Mouse (Mus musculus): ENCODE measurements at regions not wholly inside any gene's neighbourhood (a gene's known extent, or its start where the extent isn't known, plus 50 kb on each side); places are given as distances from the start of the nearest gene placed in this dataset.
A peak's percentile ranks its signal among the peaks of the same experiment; 100 is the strongest.

DNA sequence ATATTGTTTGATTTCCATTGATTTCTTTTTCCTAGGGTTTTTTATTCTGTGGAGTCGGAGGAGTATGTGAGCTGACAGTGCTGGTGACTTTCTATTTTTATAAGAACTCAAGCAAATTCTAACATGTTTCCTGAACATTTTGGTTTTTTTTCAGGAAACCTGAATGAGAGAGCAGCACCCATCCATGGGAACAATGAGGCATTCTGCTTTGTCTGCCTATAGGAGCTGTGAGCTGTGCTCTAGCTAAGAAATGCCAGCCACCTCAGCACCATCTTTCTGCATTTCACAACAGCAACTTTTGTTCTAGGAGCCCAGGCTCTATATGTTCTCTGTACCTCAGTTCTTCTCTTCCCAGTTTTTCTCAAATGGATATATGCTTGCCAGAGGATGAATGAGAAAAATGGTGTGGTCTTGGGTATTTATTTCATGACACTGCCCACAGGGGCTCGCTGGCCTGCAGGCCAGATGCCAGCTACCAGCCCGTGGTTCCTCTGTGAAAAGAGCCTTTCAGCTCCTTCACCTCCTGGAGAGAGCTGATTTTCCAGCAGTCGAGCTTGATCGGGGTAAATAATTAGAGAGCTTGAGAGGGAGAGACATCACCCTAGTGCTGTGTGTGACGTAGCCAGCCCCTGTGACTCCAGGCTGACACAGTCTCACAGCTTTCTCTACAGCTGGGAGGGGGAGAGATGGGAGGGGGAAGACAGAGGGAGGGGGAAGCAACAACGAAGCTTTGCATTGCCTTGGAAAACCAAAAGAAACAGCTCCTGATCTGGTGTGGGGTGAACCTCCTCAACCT, 154.1 kb upstream of the Topaz1 start:
- Histone ChIP-seq H3K4me2 (ENCODE audit: low read depth) (no peak overlapping the region), H3K4me3 (ENCODE audit: low read depth, low read length) (no peak overlapping the region), H3K36me3 (ENCODE audit: control insufficient read depth, insufficient read depth, low read length) (no peaks in the 10 kb centered on the region), H3K27me3 (ENCODE audit: control insufficient read depth, insufficient read depth, low read length) (peaks cover 7% of the 10 kb centered on the region; the same call in 1 of the 2 replicates), H3K9ac (ENCODE audit: low read length) (no peak overlapping the region), H3K9me3 (ENCODE audit: control insufficient read depth, low read length) (no peaks in the 10 kb centered on the region), H3K4me1 (ENCODE audit: control insufficient read depth, insufficient read depth, low read length) (peaks cover 3% of the 10 kb centered on the region; the same call in 1 of the 2 replicates), H3K27ac (ENCODE audit: low read depth, low read length) (no peak overlapping the region)
- WGBS: 18% methylated on average over 7 of the region's 7 CpGs
- peak; percentile 36 for DNase-seq (ENCODE audit: low spot score)
- peak; percentile 75 for ATAC-seq (ENCODE audit: insufficient read depth, low FRiP score, low TSS enrichment)

DNA sequence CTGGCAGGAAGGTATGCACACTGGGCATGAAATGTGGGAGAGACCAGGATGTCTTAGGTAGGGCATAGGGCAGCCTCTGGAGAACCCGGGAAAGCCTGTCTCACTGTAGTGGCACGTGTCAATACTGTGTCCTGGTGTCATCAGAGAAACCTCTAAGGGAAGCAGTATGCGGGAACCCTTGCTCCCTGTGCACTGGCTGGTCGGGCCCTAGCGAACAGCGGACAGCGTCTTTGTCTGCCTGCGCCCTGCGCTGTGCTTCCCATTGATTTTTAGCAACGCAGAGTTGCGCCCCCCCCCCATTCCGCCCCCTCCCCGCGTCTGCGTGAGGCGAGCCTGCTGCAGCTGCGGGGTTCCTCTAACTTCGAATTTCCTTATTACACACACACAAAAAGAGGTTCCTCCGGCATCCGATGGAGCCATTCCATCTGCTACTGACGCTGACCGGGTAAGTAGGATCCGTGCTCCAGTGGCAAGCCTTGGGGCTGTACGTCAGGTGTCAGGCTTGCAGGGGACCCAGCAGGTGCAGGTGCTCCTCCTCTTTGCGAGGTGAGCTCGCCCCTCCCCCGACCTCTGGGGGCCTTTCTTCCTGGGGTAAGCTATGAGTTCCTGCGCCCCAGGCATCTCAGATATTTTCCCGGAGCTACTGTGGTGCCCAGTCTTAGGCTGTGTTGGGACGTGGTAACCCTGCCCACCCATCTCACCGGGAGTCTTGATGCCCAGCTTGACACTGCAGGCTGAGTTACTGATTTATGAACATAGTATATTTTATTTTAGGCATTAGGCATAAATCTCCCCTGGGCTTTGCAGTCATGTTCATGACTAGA, 151.8 kb upstream of the Topaz1 start:
- no peak overlapping the region for H3K27ac ChIP-seq (ENCODE audit: low read depth, low read length)
- peaks cover 7% of the 10 kb centered on the region; the same call in 1 of the 2 replicates for H3K27me3 ChIP-seq (ENCODE audit: control insufficient read depth, insufficient read depth, low read length)
- no peaks in the 10 kb centered on the region for H3K36me3 ChIP-seq (ENCODE audit: control insufficient read depth, insufficient read depth, low read length)
- peak overlapping the region; percentile 54 for H3K9ac ChIP-seq (ENCODE audit: low read length)
- peaks cover 3% of the 10 kb centered on the region; the same call in 1 of the 2 replicates for H3K4me1 ChIP-seq (ENCODE audit: control insufficient read depth, insufficient read depth, low read length)
- 5% methylated on average over 23 of the region's 31 CpGs for WGBS
- peak overlapping the region; percentile 29 for H3K4me3 ChIP-seq (ENCODE audit: low read depth, low read length)
- ATAC-seq (ENCODE audit: insufficient read depth, low FRiP score, low TSS enrichment): peak; percentile 64; the same call in 1 of the 2 replicates
- H3K4me2 ChIP-seq (ENCODE audit: low read depth): peak overlapping the region; percentile 56
- H3K9me3 ChIP-seq (ENCODE audit: control insufficient read depth, low read length): no peaks in the 10 kb centered on the region
- DNase-seq (ENCODE audit: low spot score): peak; percentile 33

DNA sequence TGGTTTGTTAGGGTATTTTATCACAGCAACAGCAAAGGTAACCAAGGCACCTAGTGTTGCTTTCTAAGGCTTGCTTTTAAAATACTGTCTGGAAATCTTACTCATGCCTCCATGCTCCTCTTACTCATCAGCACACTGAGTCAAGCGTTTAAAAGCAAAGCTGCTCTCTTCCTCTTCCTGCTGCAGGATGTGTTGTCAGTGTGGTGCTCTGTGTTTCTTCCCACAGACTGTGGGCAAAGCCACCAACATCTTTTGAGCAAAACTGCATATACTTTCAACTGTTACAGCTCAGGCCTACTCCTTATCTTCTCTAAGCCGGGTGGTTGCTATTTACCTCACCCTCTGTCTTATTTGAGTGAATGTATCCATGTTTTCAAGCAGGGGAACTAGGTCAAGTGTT, 144.0 kb upstream of the Topaz1 start:
- Histone ChIP-seq H3K4me2 (ENCODE audit: low read depth) (no peak overlapping the region), H3K4me1 (ENCODE audit: control insufficient read depth, insufficient read depth, low read length) (no peaks in the 10 kb centered on the region), H3K4me3 (ENCODE audit: low read depth, low read length) (no peak overlapping the region), H3K9ac (ENCODE audit: low read length) (no peak overlapping the region), H3K36me3 (ENCODE audit: control insufficient read depth, insufficient read depth, low read length) (no peaks in the 10 kb centered on the region), H3K9me3 (ENCODE audit: control insufficient read depth, low read length) (no peaks in the 10 kb centered on the region), H3K27ac (ENCODE audit: low read depth, low read length) (no peak overlapping the region), H3K27me3 (ENCODE audit: control insufficient read depth, insufficient read depth, low read length) (no peaks in the 10 kb centered on the region)
- WGBS: 90% methylated on average over 2 of the region's 2 CpGs
- DNase-seq (ENCODE audit: low spot score): no peak
- ATAC-seq (ENCODE audit: insufficient read depth, low FRiP score, low TSS enrichment): no peak

DNA sequence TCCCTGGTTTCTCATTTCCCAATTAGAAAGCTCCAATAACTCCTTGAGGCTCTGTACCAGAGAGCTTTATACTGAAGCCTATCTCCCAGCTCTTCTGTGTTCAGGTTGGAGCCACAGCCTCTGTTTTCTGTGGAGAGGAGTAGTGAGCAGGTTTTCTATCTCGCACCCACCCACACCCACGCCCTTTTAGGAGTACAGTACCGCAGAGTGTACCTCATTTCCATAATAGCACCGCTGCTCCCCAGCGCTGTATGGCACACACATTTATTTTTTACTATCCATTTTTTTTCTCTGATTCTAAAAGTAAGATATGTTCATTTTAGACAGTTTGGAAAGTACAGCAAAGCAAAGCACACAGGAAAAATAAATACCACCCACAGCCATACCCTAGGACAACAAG, 137.5 kb upstream of the Topaz1 start:
- Histone ChIP-seq H3K9me3 (ENCODE audit: control insufficient read depth, low read length) (no peaks in the 10 kb centered on the region), H3K9ac (ENCODE audit: low read length) (no peak overlapping the region), H3K4me2 (ENCODE audit: low read depth) (no peak overlapping the region), H3K4me3 (ENCODE audit: low read depth, low read length) (no peak overlapping the region), H3K27me3 (ENCODE audit: control insufficient read depth, insufficient read depth, low read length) (no peaks in the 10 kb centered on the region), H3K27ac (ENCODE audit: low read depth, low read length) (no peak overlapping the region), H3K4me1 (ENCODE audit: control insufficient read depth, insufficient read depth, low read length) (no peaks in the 10 kb centered on the region), H3K36me3 (ENCODE audit: control insufficient read depth, insufficient read depth, low read length) (no peaks in the 10 kb centered on the region)
- ATAC-seq (ENCODE audit: insufficient read depth, low FRiP score, low TSS enrichment): no peak
- WGBS: 93% methylated on average over 5 of the region's 5 CpGs
- DNase-seq (ENCODE audit: low spot score): no peak

DNA sequence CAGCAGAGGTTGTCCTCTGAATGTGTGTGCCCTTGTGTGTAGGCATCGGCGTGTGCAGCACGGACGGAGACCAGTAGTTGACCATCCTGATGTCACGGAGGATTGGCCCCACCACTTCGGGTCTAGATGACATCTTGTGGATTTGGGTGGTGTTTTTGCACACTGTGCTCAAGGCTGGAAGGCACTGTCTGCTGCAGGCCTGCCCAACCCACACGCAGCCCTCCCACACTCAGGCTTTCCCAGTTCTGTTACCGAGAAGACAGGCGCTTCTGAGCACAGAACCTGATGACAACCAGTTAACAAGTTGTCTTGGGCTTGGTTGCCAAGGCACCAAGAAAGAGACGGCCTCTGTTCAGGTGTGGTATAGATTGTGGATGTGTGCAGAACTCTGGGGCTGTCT, 136.2 kb upstream of the Topaz1 start:
- no peak overlapping the region for H3K4me3 ChIP-seq (ENCODE audit: low read depth, low read length)
- no peaks in the 10 kb centered on the region for H3K9me3 ChIP-seq (ENCODE audit: control insufficient read depth, low read length)
- H3K27me3 ChIP-seq (ENCODE audit: control insufficient read depth, insufficient read depth, low read length): no peaks in the 10 kb centered on the region
- no peaks in the 10 kb centered on the region for H3K36me3 ChIP-seq (ENCODE audit: control insufficient read depth, insufficient read depth, low read length)
- H3K4me2 ChIP-seq (ENCODE audit: low read depth): no peak overlapping the region
- ATAC-seq (ENCODE audit: insufficient read depth, low FRiP score, low TSS enrichment) (no peak), DNase-seq (ENCODE audit: low spot score) (no peak)
- H3K27ac ChIP-seq (ENCODE audit: low read depth, low read length): no peak overlapping the region
- 92% methylated on average over 10 of the region's 10 CpGs for WGBS
- H3K9ac ChIP-seq (ENCODE audit: low read length): no peak overlapping the region
- H3K4me1 ChIP-seq (ENCODE audit: control insufficient read depth, insufficient read depth, low read length): no peaks in the 10 kb centered on the region

DNA sequence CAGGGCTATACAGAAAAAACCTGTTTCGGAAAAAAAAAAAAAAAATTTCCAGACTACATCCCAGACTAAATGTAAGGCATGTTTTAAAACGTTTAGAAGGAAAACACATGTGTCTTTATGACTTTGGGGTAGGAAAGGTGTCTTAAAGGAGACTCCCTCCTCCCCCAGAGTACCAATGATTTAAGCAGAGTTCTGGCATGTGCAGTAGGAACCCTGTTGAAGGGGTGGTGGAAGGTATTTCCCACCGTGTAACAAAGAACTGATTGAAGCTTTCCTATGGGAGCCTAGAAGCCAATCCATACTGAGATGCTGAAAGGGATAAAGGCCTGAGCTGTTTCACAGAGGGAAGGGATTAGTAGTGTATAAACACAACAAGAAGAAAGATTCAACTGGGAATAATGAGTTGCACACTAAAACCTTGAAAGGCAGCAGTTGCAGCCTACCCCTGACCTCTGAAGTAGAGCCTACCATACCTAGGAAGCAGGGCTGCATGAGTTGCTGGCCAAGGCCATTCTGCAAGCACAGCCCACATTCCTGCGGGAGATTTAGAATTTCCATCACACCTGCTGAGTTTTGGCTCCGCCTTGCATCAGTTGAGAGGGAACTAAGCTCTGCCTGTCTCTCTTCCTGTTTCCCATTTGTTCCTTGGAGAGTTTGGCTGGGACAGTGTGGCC, 132.4 kb upstream of the Topaz1 start:
- DNase-seq (ENCODE audit: low spot score) (no peak), ATAC-seq (ENCODE audit: insufficient read depth, low FRiP score, low TSS enrichment) (no peak)
- H3K27ac ChIP-seq (ENCODE audit: low read depth, low read length): no peak overlapping the region
- no peak overlapping the region for H3K9ac ChIP-seq (ENCODE audit: low read length)
- no peaks in the 10 kb centered on the region for H3K9me3 ChIP-seq (ENCODE audit: control insufficient read depth, low read length)
- H3K36me3 ChIP-seq (ENCODE audit: control insufficient read depth, insufficient read depth, low read length): no peaks in the 10 kb centered on the region
- H3K27me3 ChIP-seq (ENCODE audit: control insufficient read depth, insufficient read depth, low read length): no peaks in the 10 kb centered on the region
- H3K4me1 ChIP-seq (ENCODE audit: control insufficient read depth, insufficient read depth, low read length): no peaks in the 10 kb centered on the region
- H3K4me3 ChIP-seq (ENCODE audit: low read depth, low read length): no peak overlapping the region
- 35% methylated on average over 5 of the region's 5 CpGs for whole genome bisulfite sequencing
- H3K4me2 ChIP-seq (ENCODE audit: low read depth): no peak overlapping the region

DNA sequence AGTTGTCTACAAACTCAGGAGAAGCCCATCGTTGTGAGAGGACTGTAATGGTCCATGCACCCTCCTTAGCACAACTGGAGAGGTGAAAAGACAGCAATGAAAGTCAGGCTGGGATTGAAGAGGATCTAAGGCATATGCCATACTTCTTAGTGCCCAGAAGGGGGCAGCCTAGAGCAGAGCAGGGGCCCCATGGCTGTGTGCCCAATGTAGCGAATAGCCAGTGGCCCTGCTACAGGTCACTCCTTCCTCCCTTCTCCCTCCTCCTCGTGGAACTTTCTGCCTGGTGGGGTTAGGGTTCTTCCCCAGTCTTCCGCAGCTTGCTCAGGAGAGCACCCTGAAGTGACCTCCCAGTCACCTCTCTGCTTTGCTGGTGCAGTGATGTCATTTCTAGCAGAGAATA, 131.8 kb upstream of the Topaz1 start:
- H3K4me1 ChIP-seq (ENCODE audit: control insufficient read depth, insufficient read depth, low read length): no peaks in the 10 kb centered on the region
- no peak overlapping the region for H3K4me2 ChIP-seq (ENCODE audit: low read depth)
- DNase-seq (ENCODE audit: low spot score) (peak; percentile 53), ATAC-seq (ENCODE audit: insufficient read depth, low FRiP score, low TSS enrichment) (no peak)
- H3K27ac ChIP-seq (ENCODE audit: low read depth, low read length): no peak overlapping the region
- H3K9me3 ChIP-seq (ENCODE audit: control insufficient read depth, low read length): no peaks in the 10 kb centered on the region
- no peaks in the 10 kb centered on the region for H3K27me3 ChIP-seq (ENCODE audit: control insufficient read depth, insufficient read depth, low read length)
- H3K4me3 ChIP-seq (ENCODE audit: low read depth, low read length): no peak overlapping the region
- H3K9ac ChIP-seq (ENCODE audit: low read length): no peak overlapping the region
- no peaks in the 10 kb centered on the region for H3K36me3 ChIP-seq (ENCODE audit: control insufficient read depth, insufficient read depth, low read length)
- 16% methylated on average over 4 of the region's 4 CpGs for WGBS

DNA sequence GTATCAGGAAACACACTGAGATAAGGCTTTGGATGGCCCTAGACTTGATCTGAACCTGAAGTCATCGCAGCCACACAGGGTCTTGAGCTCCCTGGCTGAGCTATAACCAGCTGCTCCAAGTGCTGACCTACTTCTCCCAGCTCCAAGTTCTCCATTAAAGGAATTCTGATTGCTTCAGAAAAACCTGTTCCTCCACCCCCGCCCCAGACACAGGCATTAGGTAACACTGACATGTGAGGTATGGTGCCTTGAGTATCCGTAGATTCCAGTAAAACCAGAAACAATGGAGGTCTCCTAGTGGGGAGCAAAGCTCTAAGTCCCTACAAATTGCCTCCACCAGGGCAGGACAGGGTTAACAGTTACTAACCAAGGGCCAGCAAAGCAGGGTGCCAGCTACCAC, 129.4 kb upstream of the Topaz1 start:
- Histone ChIP-seq H3K4me2 (ENCODE audit: low read depth) (no peak overlapping the region), H3K27me3 (ENCODE audit: control insufficient read depth, insufficient read depth, low read length) (no peaks in the 10 kb centered on the region), H3K9ac (ENCODE audit: low read length) (no peak overlapping the region), H3K4me1 (ENCODE audit: control insufficient read depth, insufficient read depth, low read length) (no peaks in the 10 kb centered on the region), H3K9me3 (ENCODE audit: control insufficient read depth, low read length) (no peaks in the 10 kb centered on the region), H3K36me3 (ENCODE audit: control insufficient read depth, insufficient read depth, low read length) (no peaks in the 10 kb centered on the region), H3K4me3 (ENCODE audit: low read depth, low read length) (no peak overlapping the region), H3K27ac (ENCODE audit: low read depth, low read length) (no peak overlapping the region)
- DNase-seq (ENCODE audit: low spot score): no peak
- 45% methylated on average over 3 of the region's 3 CpGs for WGBS
- ATAC-seq (ENCODE audit: insufficient read depth, low FRiP score, low TSS enrichment): no peak

Data from neural tube, embryonic 11.5 days (tissue).